Mouse (Mus musculus) bone marrow, adult 2 months (tissue): ENCODE results near the gene Cacnb2.

ENCODE experiments used
- CTCF ChIP-seq: fragments of 200-500 bp; IDR thresholded peaks from 2 replicates; pipeline ENCODE4 v1.5.1; 2011; ENCODE audit warnings: low read length, control low read depth; ENCODE audit not compliant: control insufficient read depth, insufficient read depth
- POLR2A ChIP-seq: fragments of 200-500 bp; IDR thresholded peaks from 2 replicates; pipeline ENCODE4 v1.6.1; 2011; ENCODE audit warnings: low read depth, mild to moderate bottlenecking, control low read depth, low read length, borderline replicate concordance; ENCODE audit not compliant: control insufficient read depth

DNA sequence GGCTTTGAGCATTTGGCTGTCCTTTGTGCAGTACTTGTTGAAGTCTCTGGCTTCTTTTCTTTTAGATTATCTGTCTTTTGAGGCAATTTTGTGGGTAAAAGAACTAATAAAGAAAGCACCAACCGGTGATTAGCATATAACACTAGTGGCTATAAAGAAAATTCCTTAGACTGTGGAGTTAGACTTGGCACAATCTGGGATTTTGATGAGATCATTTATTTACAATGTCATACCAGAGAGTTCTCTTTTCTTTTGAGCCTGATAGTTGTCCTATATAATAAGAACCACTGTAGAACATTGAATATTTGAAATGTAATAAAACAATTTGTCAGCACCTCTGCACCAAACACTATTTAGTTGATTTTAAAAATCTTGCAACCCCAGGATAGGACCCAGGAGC is 141.9 kb downstream of the Cacnb2 start:
- no peak for TF ChIP-seq CTCF
- TF ChIP-seq POLR2A: no peak
